Mouse (Mus musculus) bone marrow macrophage, adult 2 months (primary cell): Measurements from ENCODE around the gene Il15ra.

Experiments
- CTCF ChIP-seq: IDR thresholded peaks from 2 replicates; pipeline ENCODE4 v1.5.1; 2012; ENCODE audit warnings: low read depth, mild to moderate bottlenecking, low read length, moderate library complexity
- POLR2A ChIP-seq: IDR thresholded peaks from 2 replicates; pipeline ENCODE4 v1.6.1; 2012; ENCODE audit warnings: mild to moderate bottlenecking, low read depth, low read length, borderline replicate concordance

- no peak for TF ChIP-seq CTCF
- no peak for TF ChIP-seq POLR2A
These were observed 66.6 kb downstream of the Il15ra start for GRCm38 (mm10) chr2:11771701-11772100.
